Mouse (Mus musculus) CH12.LX (cell line): ENCODE measurements around the gene Ppp2r5e. TPM values are rescaled to one million over a fixed set of nuclear protein-coding genes. Genes with fewer than 3 reads are reported as not detected.

ENCODE experiments used
- DNase-seq: peaks from one replicate; pipeline ENCODE4 v3.0.0-alpha.2; 2013; ENCODE audit errors: extremely low read depth
- H3K27ac ChIP-seq: 2 replicates; pipeline ENCODE4 v1.5.1; 2012; ENCODE audit warnings: low read depth, mild to moderate bottlenecking, control low read depth, moderate library complexity; ENCODE audit not compliant: insufficient read depth
- H3K27me3 ChIP-seq: replicated peaks from 2 replicates; pipeline ENCODE3; 2012; ENCODE audit warnings: inconsistent platforms
- H3K36me3 ChIP-seq, 2 experiments: replicated peaks in 1 of 2; 2 replicates each; pipeline versions ENCODE3 to v1.6.1; 2012; ENCODE audit warnings: inconsistent platforms in 1 of 2, low read length in 1 of 2, mild to moderate bottlenecking in 1 of 2, mixed read lengths in 1 of 2, moderate library complexity in 1 of 2; ENCODE audit not compliant: control insufficient read depth in 1 of 2, insufficient read depth in 1 of 2
- H3K4me1 ChIP-seq, 2 experiments: 2 replicates each; pipeline ENCODE4 v1.6.1; 2012; ENCODE audit warnings: inconsistent platforms in 1 of 2, moderate library complexity in 1 of 2; ENCODE audit not compliant: insufficient read depth in 2 of 2, control insufficient read depth in 1 of 2
- H3K4me2 ChIP-seq: 2 replicates; pipeline ENCODE4 v1.6.1; 2012; ENCODE audit warnings: low read depth, mild to moderate bottlenecking, control low read depth; ENCODE audit not compliant: poor library complexity, insufficient read depth, severe bottlenecking
- H3K4me3 ChIP-seq, 3 experiments: fragments of 150-350 bp in 1 of 3; sonication (generic) in 1 of 3; replicated peaks in 1 of 3; 2 replicates each; pipeline versions ENCODE3 to v1.5.1; 2011 to 2012; ENCODE audit warnings: low read depth in 2 of 3, low read length in 2 of 3, mild to moderate bottlenecking in 2 of 3, moderate library complexity in 2 of 3, control low read depth in 1 of 3, improper control_type of control experiment in 1 of 3, inconsistent platforms in 1 of 3, mixed read lengths in 1 of 3; ENCODE audit not compliant: poor library complexity in 1 of 3
- H3K79me2 ChIP-seq: replicated peaks from 2 replicates; pipeline ENCODE4 v1.6.1; 2012; ENCODE audit warnings: mild to moderate bottlenecking, moderate library complexity; ENCODE audit not compliant: control insufficient read depth, poor library complexity, insufficient read depth, severe bottlenecking; ENCODE audit errors: extremely low read depth
- H3K9ac ChIP-seq: 2 replicates; pipeline ENCODE4 v1.6.1; 2012; ENCODE audit warnings: low read depth, mild to moderate bottlenecking, control low read depth, moderate library complexity; ENCODE audit not compliant: insufficient read depth
- H3K9me3 ChIP-seq: replicated peaks from 2 replicates; pipeline ENCODE3; 2012; ENCODE audit warnings: low read length, inconsistent platforms, mixed read lengths
- BHLHE40 ChIP-seq: IDR thresholded peaks from 2 replicates; pipeline ENCODE4 v1.6.1; 2011; ENCODE audit warnings: mild to moderate bottlenecking, low read depth, low read length, improper control_type of control experiment
- CHD1 ChIP-seq: IDR thresholded peaks from 2 replicates; pipeline ENCODE4 v1.6.1; 2012; ENCODE audit warnings: low read depth, low read length, improper control_type of control experiment, inconsistent platforms
- CHD2 ChIP-seq: IDR thresholded peaks from 2 replicates; pipeline ENCODE4 v1.6.1; 2011; ENCODE audit warnings: low read length, improper control_type of control experiment
- E2F4 ChIP-seq: IDR thresholded peaks from 2 replicates; pipeline ENCODE4 v1.6.1; 2011; ENCODE audit warnings: low read depth, low read length, improper control_type of control experiment; ENCODE audit not compliant: insufficient replicate concordance
- ELF1 ChIP-seq: IDR thresholded peaks from 2 replicates; pipeline ENCODE4 v1.6.1; 2014; ENCODE audit warnings: low read depth, mild to moderate bottlenecking, inconsistent platforms, low read length, improper control_type of control experiment
- ETS1 ChIP-seq: conservative IDR thresholded peaks from 2 replicates; pipeline ENCODE4 v1.6.1; 2012; ENCODE audit warnings: low read depth, mild to moderate bottlenecking, inconsistent platforms, low read length, improper control_type of control experiment, moderate library complexity
- GABPA ChIP-seq: IDR thresholded peaks from 2 replicates; pipeline ENCODE4 v1.6.1; 2012; ENCODE audit warnings: low read depth, low read length, improper control_type of control experiment, inconsistent platforms; ENCODE audit not compliant: insufficient replicate concordance
- JUN ChIP-seq: IDR thresholded peaks from 2 replicates; pipeline ENCODE4 v1.6.1; 2011; ENCODE audit warnings: low read depth, mild to moderate bottlenecking, low read length, improper control_type of control experiment, moderate library complexity; ENCODE audit not compliant: insufficient read depth
- JUND ChIP-seq: conservative IDR thresholded peaks from 2 replicates; pipeline ENCODE4 v1.6.1; 2011; ENCODE audit warnings: low read depth, low read length, improper control_type of control experiment
- MAX ChIP-seq: IDR thresholded peaks from 2 replicates; pipeline ENCODE4 v1.6.1; 2011; ENCODE audit warnings: low read length, improper control_type of control experiment
- MYC ChIP-seq: IDR thresholded peaks from 2 replicates; pipeline ENCODE4 v1.6.1; 2011; ENCODE audit warnings: low read depth, mild to moderate bottlenecking, improper control_type of control experiment, low read length
- RAD21 ChIP-seq: IDR thresholded peaks from 2 replicates; pipeline ENCODE4 v1.6.1; 2011; ENCODE audit warnings: low read depth, mild to moderate bottlenecking, low read length, improper control_type of control experiment, moderate library complexity
- TBP ChIP-seq: conservative IDR thresholded peaks from 2 replicates; pipeline ENCODE4 v1.6.1; 2011; ENCODE audit warnings: low read depth, low read length, improper control_type of control experiment
- UBTF ChIP-seq: IDR thresholded peaks from 2 replicates; pipeline ENCODE4 v1.6.1; 2012; ENCODE audit warnings: low read depth, mild to moderate bottlenecking, inconsistent platforms, low read length, improper control_type of control experiment, moderate library complexity
- USF2 ChIP-seq: conservative IDR thresholded peaks from 2 replicates; pipeline ENCODE4 v1.6.1; 2011; ENCODE audit warnings: low read depth, low read length, improper control_type of control experiment
- ZC3H11A ChIP-seq: IDR thresholded peaks from 2 replicates; pipeline ENCODE4 v1.6.1; 2012; ENCODE audit warnings: low read depth, mild to moderate bottlenecking, inconsistent platforms, low read length, improper control_type of control experiment
- dilution Hi-C: fragments of 300-500 bp; cut with MboI; formaldehyde crosslinking; loops from 2 replicates; pipeline ENCODE4 v1.14.3; 2020; ENCODE audit warnings: low sequenced_read_pairs; ENCODE audit not compliant: extremely low pct_unique_long_range_greater_than_20kb, extremely low pct_ligation_motif_present
- in situ Hi-C: fragments of 300-500 bp; cut with MboI; formaldehyde crosslinking; loops from 3 replicates; pipeline ENCODE4 v1.14.3; 2019; ENCODE audit warnings: low sequenced_read_pairs, low pct_ligation_motif_present, low pct_unique_long_range_greater_than_20kb, mixed read lengths
- polyA plus RNA-seq: library from polyadenylated mRNA; unstranded; fragments of >175 nt; gene quantifications from 2 replicates; pipeline ENCODE4 v1.2.1, GENCODE M21; 2012; ENCODE audit warnings: low read depth; ENCODE audit not compliant: insufficient read length
- total RNA-seq, 2 experiments: library from RNA; depleted of rRNA; stranded (reverse); fragments of 300-350 nt in 1 of 2; fragments of >200 nt in 1 of 2; gene quantifications; 2 replicates each; pipeline ENCODE4 v1.2.3; 2012 to 2014

Ppp2r5e gene
- total and polyA plus RNA-seq, 3 experiments, result 9.3 to 21.7 (median 10.0) TPM

DNA sequence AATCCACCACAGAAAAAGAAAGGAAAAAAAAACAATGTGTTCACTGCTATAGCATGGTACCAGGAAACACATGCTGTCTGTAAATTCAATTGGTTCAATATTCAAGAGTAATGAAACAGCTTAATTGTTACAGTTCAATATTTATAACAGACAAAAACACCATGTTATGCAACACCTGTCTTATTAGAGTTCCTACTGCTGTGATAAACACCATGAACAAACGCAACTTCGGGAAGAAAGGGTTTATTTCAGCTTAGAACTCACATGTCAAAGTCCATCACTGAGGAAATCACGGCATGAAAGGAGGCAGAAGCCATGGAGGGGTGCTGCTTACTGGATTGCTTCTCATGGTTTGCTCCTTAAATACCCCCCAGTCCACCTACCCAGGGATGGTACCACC, 56.8 kb downstream of the Ppp2r5e start:
- H3K27ac ChIP-seq, result no peak overlapping the region
- dilution Hi-C loops, result no loop called here
- H3K27me3 ChIP-seq, result no peaks in the 10 kb centered on the region
- H3K9ac ChIP-seq, result no peak overlapping the region
- H3K4me1 ChIP-seq, result peaks cover 1 to 15% of the 10 kb centered on the region in 2 experiments; a peak in 3 of 4 replicates
- in situ Hi-C loops, result no loop called here
- H3K36me3 ChIP-seq, result peaks cover 0 to 16% of the 10 kb centered on the region in 2 experiments
- no peak for DNase-seq
- TF ChIP-seq USF2, result no peak
- no peak overlapping the region for H3K4me3 ChIP-seq
- H3K4me2 ChIP-seq, result no peak overlapping the region
- peaks cover under 1% of the 10 kb centered on the region for H3K9me3 ChIP-seq
- H3K79me2 ChIP-seq, result peaks cover 18% of the 10 kb centered on the region; the same call in 1 of the 2 replicates

GRCm38 (mm10) chr12:75537673-75538423, 58.2 kb downstream of the Ppp2r5e start:
- H3K27me3 ChIP-seq, result no peaks in the 10 kb centered on the region
- no peak for DNase-seq
- peaks cover 0 to 18% of the 10 kb centered on the region in 2 experiments for H3K36me3 ChIP-seq
- H3K27ac ChIP-seq, result no peak overlapping the region
- H3K4me2 ChIP-seq, result no peak overlapping the region
- H3K4me3 ChIP-seq, result no peak overlapping the region
- in situ Hi-C loops, result no loop called here
- dilution Hi-C loops, result no loop called here
- no peak overlapping the region for H3K9ac ChIP-seq
- no peak for TF ChIP-seq E2F4
- no peak for TF ChIP-seq ELF1
- TF ChIP-seq CHD2, result no peak
- TF ChIP-seq CHD1, result no peak
- TF ChIP-seq MYC, result no peak
- no peak for TF ChIP-seq RAD21
- TF ChIP-seq ETS1, result no peak
- TF ChIP-seq BHLHE40, result no peak
- TF ChIP-seq GABPA, result no peak
- TF ChIP-seq MAX, result no peak
- TF ChIP-seq JUN, result no peak
- TF ChIP-seq ZC3H11A, result no peak
- TF ChIP-seq JUND, result no peak
- TF ChIP-seq USF2, result no peak
- TF ChIP-seq TBP, result no peak
- TF ChIP-seq UBTF, result no peak
- peaks cover 13% of the 10 kb centered on the region for H3K9me3 ChIP-seq
- H3K79me2 ChIP-seq, result peaks cover 18% of the 10 kb centered on the region; the same call in 1 of the 2 replicates
- H3K4me1 ChIP-seq, result peaks cover 2 to 10% of the 10 kb centered on the region in 2 experiments; a peak in 3 of 4 replicates
